Comparison of ENCODE assay signal across 17 mouse cellular contexts in the genomic region with DNA sequence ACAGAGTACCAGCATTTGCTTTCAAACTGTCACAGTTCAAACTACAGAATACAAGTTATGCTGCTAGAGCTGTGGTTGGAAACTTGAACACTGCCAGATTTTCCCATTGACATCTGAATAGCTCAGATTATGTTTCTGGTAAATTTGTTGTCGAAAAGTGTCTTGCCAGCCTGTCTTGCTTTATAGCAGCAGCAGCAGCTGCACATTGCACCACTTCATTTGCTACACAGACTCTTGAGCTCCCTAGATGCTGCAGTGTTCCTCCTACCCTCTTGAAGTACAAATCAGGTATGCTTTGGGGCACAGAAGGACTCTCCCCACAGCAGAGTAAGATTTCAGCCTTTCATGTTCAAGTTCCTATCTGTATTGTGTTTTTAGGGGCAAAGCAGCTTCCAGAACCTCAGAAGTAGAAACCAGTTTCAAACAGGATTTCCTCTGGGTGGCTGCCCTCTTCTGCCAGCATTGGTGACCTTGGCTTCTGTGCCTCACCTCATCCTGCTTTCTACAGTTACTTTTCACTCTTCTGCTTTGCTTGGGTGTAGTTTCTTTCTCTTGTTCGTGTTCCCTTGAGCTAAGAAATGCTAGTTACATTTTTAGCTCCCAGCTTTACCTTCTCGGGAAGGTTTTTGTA. TPM values are rescaled to one million over a fixed set of nuclear protein-coding genes. Genes with fewer than 3 reads are reported as not detected.
DNase-seq lines count a peak whose midpoint lies in the region; ATAC-seq and TF ChIP-seq lines count a peak whose summit lies in the region.
"Had no signal": no experiment of that assay in that cellular context is flagged by ENCODE, and none has a peak within 500 bp of the region (broad histone marks: within the 10 kb centered on the region; RNA-seq: fewer than 3 reads in every experiment).

No protein-coding gene starts in this region.

- no peak for TF ChIP-seq CTCF in heart, postnatal 0 days (IDR thresholded peaks at IDR 0.05; ENCODE audit: low read depth)

- DNase-seq in heart, postnatal 0 days (ENCODE audit: low spot score): no peak
- DNase-seq in heart, embryonic 10.5 days (ENCODE audit: low spot score): no peak
- peak; percentile 78 for DNase-seq in 416B (ENCODE audit: low read depth)
- peak; percentile 15 for DNase-seq in CD4-positive helper T cell, adult 2 months (ENCODE audit: low read depth, low spot score)
- peak; percentile 41 for DNase-seq in embryonic facial prominence, embryonic 14.5 days (ENCODE audit: low spot score)
- DNase-seq in frontal cortex, postnatal 10 days (ENCODE audit: low spot score in 2 of 2): no peak
- no peak for DNase-seq in cerebellum, adult 8-10 months
- DNase-seq: adrenal gland, adult 2 months; cerebellum, adult 18-20 months; gastrocnemius, postnatal 10 days; heart, postnatal 10 days; kidney, adult 9 months; liver, postnatal 0 days had no signal

- H3K9ac ChIP-seq in heart, postnatal 0 days (replicated peaks; ENCODE audit: low read depth, low read length): no peak overlapping the region
- no peak overlapping the region for H3K9ac ChIP-seq in embryonic facial prominence, embryonic 14.5 days (ENCODE audit: low read depth, low read length)
- H3K9ac ChIP-seq: forebrain, embryonic 15.5 days; liver, postnatal 0 days; midbrain, embryonic 15.5 days had no signal

- H3K4me1 ChIP-seq in heart, postnatal 0 days (ENCODE audit: control insufficient read depth, insufficient read depth): peaks cover 17% of the 10 kb centered on the region
- peaks cover 35% of the 10 kb centered on the region for H3K4me1 ChIP-seq in heart, embryonic 10.5 days
- H3K4me1 ChIP-seq in embryonic facial prominence, embryonic 14.5 days (ENCODE audit: control insufficient read depth, insufficient read depth, low read length): peaks cover 6% of the 10 kb centered on the region; the same call in 1 of the 2 replicates
- H3K4me1 ChIP-seq: forebrain, embryonic 15.5 days; midbrain, embryonic 15.5 days had no signal

- H3K27me3 ChIP-seq in heart, postnatal 0 days (ENCODE audit: control insufficient read depth, insufficient read depth, low read length): no peaks in the 10 kb centered on the region
- H3K27me3 ChIP-seq in heart, embryonic 10.5 days (ENCODE audit: insufficient read depth, poor library complexity, severe bottlenecking): no peaks in the 10 kb centered on the region
- no peaks in the 10 kb centered on the region for H3K27me3 ChIP-seq in embryonic facial prominence, embryonic 14.5 days (replicated peaks; ENCODE audit: control insufficient read depth, insufficient read depth, low read length)
- H3K27me3 ChIP-seq: forebrain, embryonic 15.5 days; midbrain, embryonic 15.5 days had no signal

- H3K4me3 ChIP-seq in heart, postnatal 0 days (ENCODE audit: low read depth, low read length): no peak overlapping the region
- H3K4me3 ChIP-seq in heart, embryonic 10.5 days: no peak overlapping the region
- no peak overlapping the region for H3K4me3 ChIP-seq in embryonic facial prominence, embryonic 14.5 days (ENCODE audit: low read depth, low read length)
- H3K4me3 ChIP-seq: erythroblast, embryonic 14.5 days; forebrain, embryonic 15.5 days; midbrain, embryonic 15.5 days had no signal

- no peak for TF ChIP-seq EP300 in heart, postnatal 0 days (IDR thresholded peaks at IDR 0.05; ENCODE audit: low read depth)

- no peak overlapping the region for H3K4me2 ChIP-seq in heart, postnatal 0 days (ENCODE audit: low read depth, low read length)
- no peak overlapping the region for H3K4me2 ChIP-seq in embryonic facial prominence, embryonic 14.5 days (ENCODE audit: low read depth, low read length)
- H3K4me2 ChIP-seq: forebrain, embryonic 15.5 days; midbrain, embryonic 15.5 days had no signal

- 69% methylated on average over 3 of the region's 3 CpGs for WGBS in heart, postnatal 0 days
- 70% methylated on average over 3 of the region's 3 CpGs for WGBS in heart, embryonic 10.5 days
- WGBS in embryonic facial prominence, embryonic 14.5 days: 51% methylated on average over 3 of the region's 3 CpGs

- H3K36me3 ChIP-seq in heart, postnatal 0 days (replicated peaks; ENCODE audit: control insufficient read depth, insufficient read depth, low read length): no peaks in the 10 kb centered on the region
- H3K36me3 ChIP-seq in heart, embryonic 10.5 days: no peaks in the 10 kb centered on the region
- H3K36me3 ChIP-seq in embryonic facial prominence, embryonic 14.5 days (ENCODE audit: control insufficient read depth, insufficient read depth, low read length): no peaks in the 10 kb centered on the region
- H3K36me3 ChIP-seq: forebrain, embryonic 15.5 days; midbrain, embryonic 15.5 days had no signal

- H3K27ac ChIP-seq in heart, postnatal 0 days (ENCODE audit: low read depth): 0 out of 2 replicates have a peak overlapping the region, but pooled peaks have one; percentile 20
- no peak overlapping the region for H3K27ac ChIP-seq in heart, embryonic 10.5 days
- H3K27ac ChIP-seq in embryonic facial prominence, embryonic 14.5 days (replicated peaks; ENCODE audit: low read depth, low read length): peak overlapping the region; percentile 39; the same call in 1 of the 2 replicates
- H3K27ac ChIP-seq: forebrain, embryonic 15.5 days; midbrain, embryonic 15.5 days had no signal

- no peak for ATAC-seq in heart, postnatal 0 days (ENCODE audit: insufficient read depth, low read depth)
- no peak for ATAC-seq in embryonic facial prominence, embryonic 14.5 days (ENCODE audit: low read depth)
- ATAC-seq: forebrain, embryonic 15.5 days; hindbrain, embryonic 16.5 days; liver, postnatal 0 days; midbrain, embryonic 15.5 days had no signal

- no peaks in the 10 kb centered on the region for H3K9me3 ChIP-seq in heart, postnatal 0 days (replicated peaks; ENCODE audit: control insufficient read depth, low read length)
- H3K9me3 ChIP-seq in heart, embryonic 10.5 days: no peaks in the 10 kb centered on the region
- no peaks in the 10 kb centered on the region for H3K9me3 ChIP-seq in embryonic facial prominence, embryonic 14.5 days (ENCODE audit: control insufficient read depth, low read length)
- H3K9me3 ChIP-seq: forebrain, embryonic 15.5 days; midbrain, embryonic 15.5 days had no signal

RNA-seq across cellular contexts. Expression of a gene that starts 49.9 kb away (rescaled TPM):
- 11.9 and 17.2 TPM in 2 replicates for total RNA-seq in heart, postnatal 0 days (2014; rRNA removed; ENCODE audit: low replicate concordance)
- polyA plus RNA-seq in heart, postnatal 0 days (2015; fragmentation: Nextera tagmentation; extraction: Ambion mirVana): 11.7 and 12.6 TPM in 2 replicates
- 13.7 and 20.4 TPM in 2 replicates for polyA plus RNA-seq in heart, embryonic 10.5 days (2016; fragmentation: Nextera tagmentation; extraction: Ambion mirVana)
- 22.5 and 24.5 TPM in 2 replicates for polyA plus RNA-seq in embryonic facial prominence, embryonic 14.5 days (2014; fragmentation: Nextera tagmentation; extraction: Ambion mirVana)

Comparison
In these comparisons a context has a peak if more than half of its experiments do, and no peak if none do; other contexts are left out.
1. DNase-seq: peak in 416B (single experiment), CD4-positive helper T cell, adult 2 months (single experiment) and embryonic facial prominence, embryonic 14.5 days (single experiment); none in heart, postnatal 0 days (single experiment), heart, embryonic 10.5 days (single experiment), frontal cortex, postnatal 10 days (0 of 2) and cerebellum, adult 8-10 months (single experiment).